Mouse (Mus musculus): ENCODE results near the gene 4833423E24Rik. TPM values are rescaled to one million over a fixed set of nuclear protein-coding genes. Genes with fewer than 3 reads are reported as not detected.

4833423E24Rik gene
- polyA plus RNA-seq, 1 experiment from 2014 or later: 60.6 TPM

DNA sequence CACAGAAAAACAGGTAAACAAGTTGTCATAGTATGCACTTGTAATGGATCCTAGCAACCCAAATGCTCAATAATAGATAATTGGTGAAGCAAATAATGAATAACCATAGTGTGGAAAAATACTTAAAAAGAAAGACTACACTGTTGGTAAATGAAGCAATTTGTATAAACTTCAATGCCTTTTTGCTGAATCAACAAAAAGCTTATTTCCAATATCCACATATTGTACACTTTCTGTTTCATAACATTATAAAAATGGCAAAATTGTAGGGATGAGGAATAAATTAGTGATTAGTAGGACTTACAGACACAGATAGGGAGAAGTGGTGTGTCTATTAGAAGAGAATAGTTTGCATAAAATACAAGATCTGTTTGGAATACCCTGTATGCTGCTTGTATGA, 76.3 kb downstream of the 4833423E24Rik start:
- TF ChIP-seq CTCF (IDR thresholded peaks at IDR 0.05; ENCODE audit: low read depth): no peak
- no peak for TF ChIP-seq EP300 (optimal IDR thresholded peaks at IDR 0.05)

DNA sequence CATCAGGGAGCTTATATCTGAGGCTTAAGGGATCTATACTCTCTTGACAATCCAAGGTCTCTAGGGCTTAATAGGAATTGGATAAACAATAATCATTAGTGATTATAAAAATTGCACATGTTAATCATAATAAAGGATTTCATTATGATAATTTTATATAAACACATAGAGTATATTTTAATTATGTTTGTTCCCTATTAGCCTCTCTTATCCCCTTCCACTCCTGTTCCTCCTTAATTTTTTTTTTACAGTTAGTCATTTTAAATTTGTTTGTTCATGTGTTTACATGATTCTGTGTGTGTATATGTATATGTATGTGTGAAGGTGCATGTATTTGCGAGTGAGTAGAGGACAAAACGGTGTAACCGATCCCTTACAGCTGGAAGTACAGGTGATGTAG, 82.5 kb downstream of the 4833423E24Rik start, which contains the start of gene Olfr994:
Gene Olfr994 (minus strand): TSS at position 101 of the 400 bp plus-strand sequence.
- no peak for DNase-seq (ENCODE audit: low spot score)
- H3K27ac ChIP-seq (replicated peaks): no peak within 1 kb of the TSS
- no peaks in the 10 kb centered on the region for H3K36me3 ChIP-seq (ENCODE audit: control insufficient read depth, insufficient read depth, low read length)
- no peaks in the 10 kb centered on the region for H3K4me1 ChIP-seq (replicated peaks; ENCODE audit: control insufficient read depth, insufficient read depth)
- H3K27me3 ChIP-seq (ENCODE audit: control insufficient read depth, insufficient read depth, low read length): no peaks in the 10 kb centered on the region
- H3K4me3 ChIP-seq (ENCODE audit: low read depth, low read length): no peak within 1 kb of the TSS
- WGBS: 85% methylated on average over 3 of the region's 3 CpGs
- no peaks in the 10 kb centered on the region for H3K9me3 ChIP-seq (ENCODE audit: control insufficient read depth, low read length)
- H3K9ac ChIP-seq (ENCODE audit: low read length): no peak within 1 kb of the TSS
- TF ChIP-seq EP300 (optimal IDR thresholded peaks at IDR 0.05): no peak
- TF ChIP-seq CTCF (IDR thresholded peaks at IDR 0.05; ENCODE audit: low read depth): no peak
- no peak for ATAC-seq (ENCODE audit: low FRiP score, low TSS enrichment)
- H3K4me2 ChIP-seq (replicated peaks; ENCODE audit: low read depth): no peak within 1 kb of the TSS

More for the DNA sequence above, 76.3 kb downstream of the 4833423E24Rik start:
- Histone ChIP-seq H3K9me3 (ENCODE audit: control insufficient read depth, low read length) (no peaks in the 10 kb centered on the region), H3K27ac (replicated peaks) (no peak overlapping the region), H3K27me3 (ENCODE audit: control insufficient read depth, insufficient read depth, low read length) (no peaks in the 10 kb centered on the region), H3K9ac (ENCODE audit: low read length) (no peak overlapping the region), H3K36me3 (ENCODE audit: control insufficient read depth, insufficient read depth, low read length) (no peaks in the 10 kb centered on the region), H3K4me3 (ENCODE audit: low read depth, low read length) (no peak overlapping the region), H3K4me1 (replicated peaks; ENCODE audit: control insufficient read depth, insufficient read depth) (no peaks in the 10 kb centered on the region), H3K4me2 (replicated peaks; ENCODE audit: low read depth) (no peak overlapping the region)
- DNase-seq (ENCODE audit: low spot score): no peak
- no peak for ATAC-seq (ENCODE audit: low FRiP score, low TSS enrichment)

Other genes starting within 250 kb of the 4833423E24Rik start
- not detected in 2 replicates for gene Olfr987, start 179.7 kb downstream of the 4833423E24Rik start, polyA plus RNA-seq (2015; fragmentation: Nextera tagmentation; extraction: Ambion mirVana)
- not detected in 2 replicates for gene Olfr988, start 155.8 kb downstream of the 4833423E24Rik start, polyA plus RNA-seq (2015; fragmentation: Nextera tagmentation; extraction: Ambion mirVana)
- gene Olfr992, start 109.6 kb downstream of the 4833423E24Rik start, polyA plus RNA-seq (2015; fragmentation: Nextera tagmentation; extraction: Ambion mirVana): not detected in 2 replicates
- not detected in 2 replicates for gene Olfr993, start 104.1 kb downstream of the 4833423E24Rik start, polyA plus RNA-seq (2015; fragmentation: Nextera tagmentation; extraction: Ambion mirVana)
- not detected in 2 replicates for gene Olfr994, start 82.6 kb downstream of the 4833423E24Rik start, polyA plus RNA-seq (2015; fragmentation: Nextera tagmentation; extraction: Ambion mirVana)
- gene Olfr995, start 75.4 kb downstream of the 4833423E24Rik start, polyA plus RNA-seq (2015; fragmentation: Nextera tagmentation; extraction: Ambion mirVana): not detected in 2 replicates
- gene Olfr996, start 60.2 kb upstream of the 4833423E24Rik start, polyA plus RNA-seq (2015; fragmentation: Nextera tagmentation; extraction: Ambion mirVana): not detected in 2 replicates
- 0.10 TPM in 1 of 2 replicates, not detected in the other for gene Olfr998, start 69.9 kb upstream of the 4833423E24Rik start, polyA plus RNA-seq (2015; fragmentation: Nextera tagmentation; extraction: Ambion mirVana)
- gene Olfr1000, start 92.9 kb upstream of the 4833423E24Rik start, polyA plus RNA-seq (2015; fragmentation: Nextera tagmentation; extraction: Ambion mirVana): not detected in 2 replicates
- gene Olfr1002, start 131.7 kb upstream of the 4833423E24Rik start, polyA plus RNA-seq (2015; fragmentation: Nextera tagmentation; extraction: Ambion mirVana): not detected in 2 replicates
- gene Olfr154, start 145.4 kb upstream of the 4833423E24Rik start, polyA plus RNA-seq (2015; fragmentation: Nextera tagmentation; extraction: Ambion mirVana): not detected in 2 replicates
- not detected in 2 replicates for gene Olfr1006, start 159.7 kb upstream of the 4833423E24Rik start, polyA plus RNA-seq (2015; fragmentation: Nextera tagmentation; extraction: Ambion mirVana)
- not detected in 2 replicates for gene Olfr1008, start 170.4 kb upstream of the 4833423E24Rik start, polyA plus RNA-seq (2015; fragmentation: Nextera tagmentation; extraction: Ambion mirVana)
- gene Olfr1009, start 196.4 kb upstream of the 4833423E24Rik start, polyA plus RNA-seq (2015; fragmentation: Nextera tagmentation; extraction: Ambion mirVana): not detected in 2 replicates
- gene Olfr1012, start 243.7 kb upstream of the 4833423E24Rik start, polyA plus RNA-seq (2015; fragmentation: Nextera tagmentation; extraction: Ambion mirVana): not detected in 2 replicates
- gene Olfr1013, start 248.1 kb upstream of the 4833423E24Rik start, polyA plus RNA-seq (2015; fragmentation: Nextera tagmentation; extraction: Ambion mirVana): not detected in 2 replicates

All from stomach, postnatal 0 days (tissue).